Mouse (Mus musculus) CH12.LX (cell line): ENCODE measurements around the gene Pacs2. TPM values are rescaled to one million over a fixed set of nuclear protein-coding genes. Genes with fewer than 3 reads are reported as not detected.

Experiments used
- DNase-seq: peaks from one replicate; pipeline ENCODE4 v3.0.0-alpha.2; 2013; ENCODE audit errors: extremely low read depth
- H3K27ac ChIP-seq: 2 replicates; pipeline ENCODE4 v1.5.1; 2012; ENCODE audit warnings: low read depth, mild to moderate bottlenecking, control low read depth, moderate library complexity; ENCODE audit not compliant: insufficient read depth
- H3K27me3 ChIP-seq: replicated peaks from 2 replicates; pipeline ENCODE3; 2012; ENCODE audit warnings: inconsistent platforms
- H3K36me3 ChIP-seq, 2 experiments: replicated peaks in 1 of 2; 2 replicates each; pipeline versions ENCODE3 to v1.6.1; 2012; ENCODE audit warnings: inconsistent platforms in 1 of 2, low read length in 1 of 2, mild to moderate bottlenecking in 1 of 2, mixed read lengths in 1 of 2, moderate library complexity in 1 of 2; ENCODE audit not compliant: control insufficient read depth in 1 of 2, insufficient read depth in 1 of 2
- H3K4me1 ChIP-seq, 2 experiments: 2 replicates each; pipeline ENCODE4 v1.6.1; 2012; ENCODE audit warnings: inconsistent platforms in 1 of 2, moderate library complexity in 1 of 2; ENCODE audit not compliant: insufficient read depth in 2 of 2, control insufficient read depth in 1 of 2
- H3K4me2 ChIP-seq: 2 replicates; pipeline ENCODE4 v1.6.1; 2012; ENCODE audit warnings: low read depth, mild to moderate bottlenecking, control low read depth; ENCODE audit not compliant: poor library complexity, insufficient read depth, severe bottlenecking
- H3K4me3 ChIP-seq, 3 experiments: fragments of 150-350 bp in 1 of 3; sonication (generic) in 1 of 3; replicated peaks in 1 of 3; 2 replicates each; pipeline versions ENCODE3 to v1.5.1; 2011 to 2012; ENCODE audit warnings: low read depth in 2 of 3, low read length in 2 of 3, mild to moderate bottlenecking in 2 of 3, moderate library complexity in 2 of 3, control low read depth in 1 of 3, improper control_type of control experiment in 1 of 3, inconsistent platforms in 1 of 3, mixed read lengths in 1 of 3; ENCODE audit not compliant: poor library complexity in 1 of 3
- H3K79me2 ChIP-seq: replicated peaks from 2 replicates; pipeline ENCODE4 v1.6.1; 2012; ENCODE audit warnings: mild to moderate bottlenecking, moderate library complexity; ENCODE audit not compliant: control insufficient read depth, poor library complexity, insufficient read depth, severe bottlenecking; ENCODE audit errors: extremely low read depth
- H3K9ac ChIP-seq: 2 replicates; pipeline ENCODE4 v1.6.1; 2012; ENCODE audit warnings: low read depth, mild to moderate bottlenecking, control low read depth, moderate library complexity; ENCODE audit not compliant: insufficient read depth
- H3K9me3 ChIP-seq: replicated peaks from 2 replicates; pipeline ENCODE3; 2012; ENCODE audit warnings: low read length, inconsistent platforms, mixed read lengths
- BHLHE40 ChIP-seq: IDR thresholded peaks from 2 replicates; pipeline ENCODE4 v1.6.1; 2011; ENCODE audit warnings: mild to moderate bottlenecking, low read depth, low read length, improper control_type of control experiment
- CHD1 ChIP-seq: IDR thresholded peaks from 2 replicates; pipeline ENCODE4 v1.6.1; 2012; ENCODE audit warnings: low read depth, low read length, improper control_type of control experiment, inconsistent platforms
- EP300 ChIP-seq: IDR thresholded peaks from 2 replicates; pipeline ENCODE4 v1.6.1; 2011; ENCODE audit warnings: low read length, improper control_type of control experiment
- ETS1 ChIP-seq: conservative IDR thresholded peaks from 2 replicates; pipeline ENCODE4 v1.6.1; 2012; ENCODE audit warnings: low read depth, mild to moderate bottlenecking, inconsistent platforms, low read length, improper control_type of control experiment, moderate library complexity
- IRF4 ChIP-seq: IDR thresholded peaks from 2 replicates; pipeline ENCODE4 v1.6.1; 2014; ENCODE audit warnings: low read depth, mild to moderate bottlenecking, inconsistent platforms, low read length, improper control_type of control experiment
- JUND ChIP-seq: conservative IDR thresholded peaks from 2 replicates; pipeline ENCODE4 v1.6.1; 2011; ENCODE audit warnings: low read depth, low read length, improper control_type of control experiment
- KAT2A ChIP-seq: IDR thresholded peaks from 2 replicates; pipeline ENCODE4 v1.6.1; 2012; ENCODE audit warnings: low read length, improper control_type of control experiment, inconsistent platforms; ENCODE audit not compliant: insufficient replicate concordance
- MAFK ChIP-seq: IDR thresholded peaks from 2 replicates; pipeline ENCODE4 v1.6.1; 2011; ENCODE audit warnings: low read length, improper control_type of control experiment; ENCODE audit not compliant: insufficient replicate concordance
- MAX ChIP-seq: IDR thresholded peaks from 2 replicates; pipeline ENCODE4 v1.6.1; 2011; ENCODE audit warnings: low read length, improper control_type of control experiment
- MEF2A ChIP-seq: IDR thresholded peaks from 2 replicates; pipeline ENCODE4 v1.6.1; 2014; ENCODE audit warnings: low read depth, mild to moderate bottlenecking, inconsistent platforms, low read length, improper control_type of control experiment, borderline replicate concordance
- MYC ChIP-seq: IDR thresholded peaks from 2 replicates; pipeline ENCODE4 v1.6.1; 2011; ENCODE audit warnings: low read depth, mild to moderate bottlenecking, improper control_type of control experiment, low read length
- NELFE ChIP-seq: IDR thresholded peaks from 2 replicates; pipeline ENCODE4 v1.6.1; 2011; ENCODE audit warnings: low read depth, low read length, improper control_type of control experiment
- NRF1 ChIP-seq: IDR thresholded peaks from 2 replicates; pipeline ENCODE4 v1.6.1; 2014; ENCODE audit warnings: low read depth, mild to moderate bottlenecking, inconsistent platforms, low read length, improper control_type of control experiment, moderate library complexity
- PAX5 ChIP-seq: IDR thresholded peaks from 2 replicates; pipeline ENCODE4 v1.6.1; 2012; ENCODE audit warnings: low read length, inconsistent platforms, mixed read lengths
- POLR2A ChIP-seq: IDR thresholded peaks from 2 replicates; pipeline ENCODE4 v1.6.1; 2011; ENCODE audit warnings: low read depth, mild to moderate bottlenecking, improper control_type of control experiment, low read length
- POLR2AphosphoS2 ChIP-seq: IDR thresholded peaks from 2 replicates; pipeline ENCODE4 v1.6.1; 2011; ENCODE audit warnings: low read depth, low read length, improper control_type of control experiment
- RAD21 ChIP-seq: IDR thresholded peaks from 2 replicates; pipeline ENCODE4 v1.6.1; 2011; ENCODE audit warnings: low read depth, mild to moderate bottlenecking, low read length, improper control_type of control experiment, moderate library complexity
- SIN3A ChIP-seq: IDR thresholded peaks from 2 replicates; pipeline ENCODE4 v1.6.1; 2012; ENCODE audit warnings: low read length, improper control_type of control experiment, inconsistent platforms
- SMC3 ChIP-seq: IDR thresholded peaks from 2 replicates; pipeline ENCODE4 v1.6.1; 2011; ENCODE audit warnings: low read depth, low read length, improper control_type of control experiment
- UBTF ChIP-seq: IDR thresholded peaks from 2 replicates; pipeline ENCODE4 v1.6.1; 2012; ENCODE audit warnings: low read depth, mild to moderate bottlenecking, inconsistent platforms, low read length, improper control_type of control experiment, moderate library complexity
- USF1 ChIP-seq: IDR thresholded peaks from 2 replicates; pipeline ENCODE4 v1.6.1; 2014; ENCODE audit warnings: low read depth, mild to moderate bottlenecking, inconsistent platforms, low read length, improper control_type of control experiment
- USF2 ChIP-seq: conservative IDR thresholded peaks from 2 replicates; pipeline ENCODE4 v1.6.1; 2011; ENCODE audit warnings: low read depth, low read length, improper control_type of control experiment
- ZKSCAN1 ChIP-seq: IDR thresholded peaks from 2 replicates; pipeline ENCODE4 v1.6.1; 2012; ENCODE audit warnings: low read depth, inconsistent platforms, low read length, improper control_type of control experiment, borderline replicate concordance
- ZNF384 ChIP-seq: IDR thresholded peaks from 2 replicates; pipeline ENCODE4 v1.6.1; 2012; ENCODE audit warnings: low read depth, low read length, improper control_type of control experiment, inconsistent platforms
- dilution Hi-C: fragments of 300-500 bp; cut with MboI; formaldehyde crosslinking; loops from 2 replicates; pipeline ENCODE4 v1.14.3; 2020; ENCODE audit warnings: low sequenced_read_pairs; ENCODE audit not compliant: extremely low pct_unique_long_range_greater_than_20kb, extremely low pct_ligation_motif_present
- in situ Hi-C: fragments of 300-500 bp; cut with MboI; formaldehyde crosslinking; loops from 3 replicates; pipeline ENCODE4 v1.14.3; 2019; ENCODE audit warnings: low sequenced_read_pairs, low pct_ligation_motif_present, low pct_unique_long_range_greater_than_20kb, mixed read lengths
- polyA plus RNA-seq: library from polyadenylated mRNA; unstranded; fragments of >175 nt; gene quantifications from 2 replicates; pipeline ENCODE4 v1.2.1, GENCODE M21; 2012; ENCODE audit warnings: low read depth; ENCODE audit not compliant: insufficient read length
- total RNA-seq, 2 experiments: library from RNA; depleted of rRNA; stranded (reverse); fragments of 300-350 nt in 1 of 2; fragments of >200 nt in 1 of 2; gene quantifications; 2 replicates each; pipeline ENCODE4 v1.2.3; 2012 to 2014

The Pacs2 gene
- total and polyA plus RNA-seq, 3 experiments = 3.1 to 7.1 (median 7.0) TPM

DNA sequence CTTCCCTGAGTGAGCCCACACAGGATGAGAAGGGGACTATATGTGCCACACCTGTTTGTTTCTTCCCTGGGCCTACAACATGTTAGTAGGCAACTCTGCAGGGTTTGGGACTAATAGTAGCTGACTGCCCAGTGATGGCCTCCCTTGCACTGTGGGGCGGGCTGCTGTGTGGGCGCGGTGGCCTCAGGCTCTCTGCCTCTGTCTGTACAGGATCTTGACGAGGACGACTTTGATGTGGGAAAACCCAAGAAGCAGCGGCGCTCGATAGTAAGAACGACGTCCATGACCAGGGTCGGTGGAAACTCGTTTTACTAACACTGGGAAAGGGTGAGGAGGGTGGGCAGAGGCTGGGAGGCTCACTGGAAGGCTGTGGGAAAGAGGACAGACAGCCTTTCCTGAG, 36.4 kb downstream of the Pacs2 start:
- H3K4me3 ChIP-seq = no peak overlapping the region
- in situ Hi-C loops (loop anchor here (10.0 kb wide), 1 partner anchor 46 kb away; the partner anchor contains the start of gene Brf1), dilution Hi-C loops (no loop called here)
- no peaks in the 10 kb centered on the region for H3K79me2 ChIP-seq
- no peak overlapping the region for H3K4me2 ChIP-seq
- H3K9me3 ChIP-seq = no peaks in the 10 kb centered on the region
- H3K27ac ChIP-seq = no peak overlapping the region
- H3K9ac ChIP-seq = no peak overlapping the region
- peaks cover 4 to 14% of the 10 kb centered on the region in 2 experiments; a peak in 3 of 4 replicates for H3K4me1 ChIP-seq
- TF ChIP-seq MEF2A = no peak
- TF ChIP-seq POLR2A = no peak
- no peak for TF ChIP-seq IRF4
- TF ChIP-seq NELFE = no peak
- no peak for TF ChIP-seq MAX
- TF ChIP-seq EP300 = no peak
- no peak for TF ChIP-seq NRF1
- TF ChIP-seq POLR2AphosphoS2 = no peak
- no peak for TF ChIP-seq PAX5
- TF ChIP-seq RAD21 = no peak
- no peak for TF ChIP-seq MAFK
- no peak for TF ChIP-seq SIN3A
- TF ChIP-seq UBTF = no peak
- TF ChIP-seq MYC = no peak
- no peak for TF ChIP-seq JUND
- no peak for TF ChIP-seq SMC3
- TF ChIP-seq ETS1 = no peak
- no peak for TF ChIP-seq ZKSCAN1
- no peak for TF ChIP-seq CHD1
- H3K27me3 ChIP-seq = no peaks in the 10 kb centered on the region
- no peak for DNase-seq
- H3K36me3 ChIP-seq = peaks cover 10 to 68% of the 10 kb centered on the region in 2 experiments

DNA sequence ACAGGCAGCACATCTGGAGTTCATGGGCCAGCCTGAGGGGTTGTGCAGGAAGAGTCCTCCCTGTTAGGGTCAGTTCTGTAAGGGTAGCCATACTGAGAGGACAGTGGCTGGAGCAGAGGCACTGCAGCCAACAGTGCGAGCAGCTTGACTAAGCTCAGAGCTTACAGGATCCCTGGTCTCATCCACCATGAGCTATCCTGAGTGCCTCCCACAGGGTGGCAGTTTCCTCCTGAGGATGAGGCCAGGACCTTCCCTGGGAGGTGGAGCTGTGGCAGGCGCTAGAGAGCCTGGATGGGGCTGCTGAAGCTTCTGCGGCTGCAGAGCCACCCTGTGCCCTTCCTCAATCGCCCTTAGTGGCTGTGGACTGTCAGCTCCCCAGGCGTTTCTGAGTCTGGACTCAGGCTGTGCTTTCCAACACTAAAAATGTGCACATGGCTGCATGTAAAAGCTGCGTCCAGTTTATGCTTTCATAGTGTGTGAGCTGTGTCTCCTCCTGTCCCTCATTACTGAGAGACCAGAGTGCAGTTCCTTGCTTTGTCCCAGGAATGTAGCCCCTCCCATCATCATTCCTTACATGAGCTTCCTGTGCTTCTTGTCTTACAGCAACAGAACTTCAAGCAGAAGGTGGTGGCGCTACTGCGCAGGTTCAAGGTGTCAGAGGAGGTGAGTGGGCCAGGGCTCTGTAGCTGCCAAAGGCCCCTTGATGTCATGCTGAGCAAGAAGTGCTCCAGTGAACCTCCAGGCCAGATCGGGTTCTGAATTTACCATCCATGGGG, 37.5 kb downstream of the Pacs2 start:
- Histone ChIP-seq H3K4me1 (peaks cover 4 to 14% of the 10 kb centered on the region in 2 experiments; a peak in 3 of 4 replicates), H3K79me2 (no peaks in the 10 kb centered on the region), H3K9ac (no peak overlapping the region), H3K4me2 (no peak overlapping the region), H3K9me3 (no peaks in the 10 kb centered on the region), H3K27ac (no peak overlapping the region), H3K36me3 (peaks cover 11 to 64% of the 10 kb centered on the region in 2 experiments), H3K4me3 (no peak overlapping the region), H3K27me3 (no peaks in the 10 kb centered on the region)
- dilution Hi-C loops (no loop called here), in situ Hi-C loops (loop anchor here (10.0 kb wide), 1 partner anchor 47 kb away; the partner anchor contains the start of gene Brf1)
- DNase-seq = no peak
- TF ChIP-seq USF2 = no peak
- TF ChIP-seq MYC = no peak
- TF ChIP-seq ZKSCAN1 = no peak
- no peak for TF ChIP-seq POLR2AphosphoS2
- TF ChIP-seq NELFE = no peak
- TF ChIP-seq KAT2A = no peak
- no peak for TF ChIP-seq UBTF
- no peak for TF ChIP-seq EP300
- no peak for TF ChIP-seq BHLHE40
- no peak for TF ChIP-seq USF1
- TF ChIP-seq ZNF384 = no peak
- no peak for TF ChIP-seq PAX5
- no peak for TF ChIP-seq NRF1
- no peak for TF ChIP-seq MAX
- TF ChIP-seq, all 38 proteins: peak for 0
